In genomic region chr2:30244595-30245178, GRCm38 (mm10) we compare ENCODE assay signal across 15 mouse cellular contexts. TPM values are rescaled to one million over a fixed set of nuclear protein-coding genes. Genes with fewer than 3 reads are reported as not detected.
A peak's percentile ranks its signal among the peaks of the same experiment; 100 is the strongest.
DNase-seq lines count a peak whose midpoint lies in the region; ATAC-seq and TF ChIP-seq lines count a peak whose summit lies in the region.
"Had no signal": no experiment of that assay in that cellular context is flagged by ENCODE, and none has a peak within 500 bp of the region (broad histone marks: within the 10 kb centered on the region; RNA-seq: fewer than 3 reads in every experiment).

No protein-coding gene starts in this region.

- WGBS in heart, embryonic 10.5 days = 74% methylated on average over 7 of the region's 7 CpGs
- 56% methylated on average over 7 of the region's 7 CpGs for WGBS in lung, embryonic 14.5 days
- 56% methylated on average over 7 of the region's 7 CpGs for WGBS in intestine, embryonic 14.5 days
- 67% methylated on average over 7 of the region's 7 CpGs for WGBS in liver, embryonic 15.5 days (ENCODE audit: insufficient replicate concordance)

- no peaks in the 10 kb centered on the region for H3K9me3 ChIP-seq in heart, embryonic 10.5 days
- H3K9me3 ChIP-seq in lung, embryonic 14.5 days (ENCODE audit: low read depth, low read length) = no peaks in the 10 kb centered on the region
- no peaks in the 10 kb centered on the region for H3K9me3 ChIP-seq in intestine, embryonic 14.5 days (ENCODE audit: control insufficient read depth, low read length)
- no peaks in the 10 kb centered on the region for H3K9me3 ChIP-seq in liver, embryonic 15.5 days (replicated peaks)
- H3K9me3 ChIP-seq: forebrain, embryonic 15.5 days; hindbrain, embryonic 13.5 days had no signal

- H3K27me3 ChIP-seq in heart, embryonic 10.5 days (ENCODE audit: insufficient read depth, poor library complexity, severe bottlenecking) = no peaks in the 10 kb centered on the region
- no peaks in the 10 kb centered on the region for H3K27me3 ChIP-seq in lung, embryonic 14.5 days (ENCODE audit: insufficient read depth, low read length)
- no peaks in the 10 kb centered on the region for H3K27me3 ChIP-seq in intestine, embryonic 14.5 days (replicated peaks; ENCODE audit: control insufficient read depth, insufficient read depth, low read length)
- H3K27me3 ChIP-seq in liver, embryonic 15.5 days = no peaks in the 10 kb centered on the region
- H3K27me3 ChIP-seq: forebrain, embryonic 15.5 days; hindbrain, embryonic 13.5 days had no signal

- no peak overlapping the region for H3K4me3 ChIP-seq in heart, embryonic 10.5 days
- H3K4me3 ChIP-seq in lung, embryonic 14.5 days (ENCODE audit: low read depth, low read length) = no peak overlapping the region
- H3K4me3 ChIP-seq in intestine, embryonic 14.5 days (ENCODE audit: low read depth, low read length) = no peak overlapping the region
- H3K4me3 ChIP-seq in liver, embryonic 15.5 days (replicated peaks) = no peak overlapping the region
- H3K4me3 ChIP-seq: forebrain, embryonic 15.5 days; hindbrain, embryonic 13.5 days had no signal

- ATAC-seq in lung, embryonic 14.5 days (ENCODE audit: insufficient read depth) = no peak
- ATAC-seq in intestine, embryonic 14.5 days (replicated peaks; ENCODE audit: low FRiP score, low TSS enrichment, low read depth) = peak; percentile 26; the same call in 1 of the 2 replicates
- peak; percentile 28; the same call in 1 of the 2 replicates for ATAC-seq in liver, embryonic 15.5 days (ENCODE audit: insufficient read depth)
- ATAC-seq: forebrain, embryonic 15.5 days; midbrain, embryonic 16.5 days had no signal

- H3K9ac ChIP-seq in lung, embryonic 14.5 days = no peak overlapping the region
- no peak overlapping the region for H3K9ac ChIP-seq in intestine, embryonic 14.5 days (ENCODE audit: low read length)
- no peak overlapping the region for H3K9ac ChIP-seq in liver, embryonic 15.5 days
- H3K9ac ChIP-seq: forebrain, embryonic 15.5 days; hindbrain, embryonic 13.5 days had no signal

- no peak overlapping the region for H3K4me2 ChIP-seq in lung, embryonic 14.5 days
- no peak overlapping the region for H3K4me2 ChIP-seq in intestine, embryonic 14.5 days (ENCODE audit: low read length)
- no peak overlapping the region for H3K4me2 ChIP-seq in liver, embryonic 15.5 days
- H3K4me2 ChIP-seq: forebrain, embryonic 15.5 days; hindbrain, embryonic 13.5 days had no signal

- no peak overlapping the region for H3K27ac ChIP-seq in heart, embryonic 10.5 days
- H3K27ac ChIP-seq in lung, embryonic 14.5 days (ENCODE audit: low read depth) = peak overlapping the region; percentile 60
- peak overlapping the region; percentile 29; the same call in 1 of the 2 replicates for H3K27ac ChIP-seq in intestine, embryonic 14.5 days (ENCODE audit: low read depth)
- H3K27ac ChIP-seq in liver, embryonic 15.5 days (replicated peaks) = 0 out of 2 replicates have a peak overlapping the region, but pooled peaks have one; percentile 9
- H3K27ac ChIP-seq: forebrain, embryonic 15.5 days; hindbrain, embryonic 13.5 days had no signal

- H3K4me1 ChIP-seq in heart, embryonic 10.5 days = peaks cover 29% of the 10 kb centered on the region
- H3K4me1 ChIP-seq in lung, embryonic 14.5 days (ENCODE audit: insufficient read depth) = no peaks in the 10 kb centered on the region; the same call in 1 of the 2 replicates
- H3K4me1 ChIP-seq in intestine, embryonic 14.5 days (replicated peaks; ENCODE audit: control insufficient read depth, insufficient read depth, low read length) = 0 out of 2 replicates have a peak, but pooled peaks cover under 1% of the 10 kb centered on the region
- H3K4me1 ChIP-seq in liver, embryonic 15.5 days (replicated peaks) = peaks cover 70% of the 10 kb centered on the region

- peaks cover 80% of the 10 kb centered on the region for H3K36me3 ChIP-seq in heart, embryonic 10.5 days
- peaks cover 79% of the 10 kb centered on the region for H3K36me3 ChIP-seq in lung, embryonic 14.5 days (ENCODE audit: insufficient read depth)
- peaks cover 52% of the 10 kb centered on the region for H3K36me3 ChIP-seq in intestine, embryonic 14.5 days (ENCODE audit: control insufficient read depth, insufficient read depth, low read length)
- H3K36me3 ChIP-seq in liver, embryonic 15.5 days (replicated peaks) = peaks cover 75% of the 10 kb centered on the region

- no peak for TF ChIP-seq CTCF in lung, embryonic 14.5 days (IDR thresholded peaks at IDR 0.05; ENCODE audit: low read depth)

- DNase-seq in heart, adult 11 months = peak; percentile 94
- no peak for DNase-seq in heart, embryonic 10.5 days (ENCODE audit: low spot score)
- no peak for DNase-seq in lung, embryonic 14.5 days
- no peak for DNase-seq in lung, postnatal 36 days
- no peak for DNase-seq in intestine, embryonic 14.5 days (ENCODE audit: low spot score)
- DNase-seq in adrenal gland, postnatal 4 days (ENCODE audit: low spot score in 2 of 2) = no peak
- DNase-seq in embryo, embryonic 11 days = no peak
- DNase-seq: lung, adult 2 months; right cerebral cortex, adult 18-20 months had no signal

RNA-seq across cellular contexts. Expression of gene Gm28035, which starts 4.3 kb away (rescaled TPM):
- polyA plus RNA-seq in heart, embryonic 10.5 days (2016; fragmentation: Nextera tagmentation; extraction: Ambion mirVana) = 0.14 and 0.19 TPM in 2 replicates
- 0.20 and 0.23 TPM in 2 replicates for polyA plus RNA-seq in lung, embryonic 14.5 days (2014; fragmentation: Nextera tagmentation; extraction: Ambion mirVana)
- 0.05 and 0.28 TPM in 2 replicates for polyA plus RNA-seq in intestine, embryonic 14.5 days (2014; fragmentation: Nextera tagmentation; extraction: Ambion mirVana)
- 0.10 and 0.16 TPM in 2 replicates for polyA plus RNA-seq in liver, embryonic 15.5 days (2015; fragmentation: Nextera tagmentation; extraction: Ambion mirVana)
- 1 to 10 TPM; 1.3 TPM for total RNA-seq in adrenal gland, postnatal 4 days (2021)

RNA-seq across cellular contexts. Expression of gene Lrrc8a, which starts 7.2 kb away (rescaled TPM):
- 20.2 and 34.4 TPM in 2 replicates for polyA plus RNA-seq in heart, embryonic 10.5 days (2016; fragmentation: Nextera tagmentation; extraction: Ambion mirVana)
- polyA plus RNA-seq in lung, embryonic 14.5 days (2014; fragmentation: Nextera tagmentation; extraction: Ambion mirVana) = 43.9 and 44.4 TPM in 2 replicates
- 43.3 and 43.7 TPM in 2 replicates for polyA plus RNA-seq in intestine, embryonic 14.5 days (2014; fragmentation: Nextera tagmentation; extraction: Ambion mirVana)
- polyA plus RNA-seq in liver, embryonic 15.5 days (2015; fragmentation: Nextera tagmentation; extraction: Ambion mirVana) = 10.5 and 11.6 TPM in 2 replicates
- 10 to 100 TPM; 46.2 to 47.3 TPM for total RNA-seq in adrenal gland, postnatal 4 days (2021)

RNA-seq across cellular contexts. Expression of gene Phyhd1, which starts 21.3 kb away (rescaled TPM):
- polyA plus RNA-seq in heart, embryonic 10.5 days (2016; fragmentation: Nextera tagmentation; extraction: Ambion mirVana) = 4.4 and 5.2 TPM in 2 replicates
- 7.1 and 7.3 TPM in 2 replicates for polyA plus RNA-seq in lung, embryonic 14.5 days (2014; fragmentation: Nextera tagmentation; extraction: Ambion mirVana)
- 13.3 and 14.1 TPM in 2 replicates for polyA plus RNA-seq in intestine, embryonic 14.5 days (2014; fragmentation: Nextera tagmentation; extraction: Ambion mirVana)
- 13.0 and 15.7 TPM in 2 replicates for polyA plus RNA-seq in liver, embryonic 15.5 days (2015; fragmentation: Nextera tagmentation; extraction: Ambion mirVana)
- 10 to 100 TPM; 15.4 to 16.6 TPM for total RNA-seq in adrenal gland, postnatal 4 days (2021)

RNA-seq across cellular contexts. Expression of gene Gm28038, which starts 36.2 kb away (rescaled TPM):
- not detected in 2 replicates for polyA plus RNA-seq in heart, embryonic 10.5 days (2016; fragmentation: Nextera tagmentation; extraction: Ambion mirVana)
- not detected in 2 replicates for polyA plus RNA-seq in lung, embryonic 14.5 days (2014; fragmentation: Nextera tagmentation; extraction: Ambion mirVana)
- polyA plus RNA-seq in intestine, embryonic 14.5 days (2014; fragmentation: Nextera tagmentation; extraction: Ambion mirVana) = not detected in 2 replicates
- polyA plus RNA-seq in liver, embryonic 15.5 days (2015; fragmentation: Nextera tagmentation; extraction: Ambion mirVana) = not detected in 2 replicates
- not detected for total RNA-seq in adrenal gland, postnatal 4 days (2021)
- polyA plus RNA-seq: forebrain, embryonic 15.5 days; gonadal fat pad, adult 2 months; hindbrain, embryonic 13.5 days; lung, adult 2 months; midbrain, embryonic 16.5 days; neural tube, embryonic 14.5 days had no signal

RNA-seq across cellular contexts. Expression of gene Kyat1, which starts 39.0 kb away (rescaled TPM):
- 12.8 and 17.2 TPM in 2 replicates for polyA plus RNA-seq in heart, embryonic 10.5 days (2016; fragmentation: Nextera tagmentation; extraction: Ambion mirVana)
- polyA plus RNA-seq in lung, embryonic 14.5 days (2014; fragmentation: Nextera tagmentation; extraction: Ambion mirVana) = 7.6 and 8.7 TPM in 2 replicates
- polyA plus RNA-seq in intestine, embryonic 14.5 days (2014; fragmentation: Nextera tagmentation; extraction: Ambion mirVana) = 13.0 and 15.6 TPM in 2 replicates
- 11.7 and 13.9 TPM in 2 replicates for polyA plus RNA-seq in liver, embryonic 15.5 days (2015; fragmentation: Nextera tagmentation; extraction: Ambion mirVana)
- total RNA-seq in adrenal gland, postnatal 4 days (2021) = 10 to 100 TPM; 19.9 to 21.6 TPM
